Mouse (Mus musculus) embryonic facial prominence, embryonic 15.5 days (tissue): Measurements from ENCODE around the gene Cyp2d22. TPM values are rescaled to one million over a fixed set of nuclear protein-coding genes. Genes with fewer than 3 reads are reported as not detected.

ENCODE experiments used
- ATAC-seq: fragments of 200-750 bp; cut with Nextera tagmentation; 2 replicates; pipeline ENCODE4 v1.8.0; 2017; ENCODE audit warnings: low read depth, moderate TSS enrichment; ENCODE audit not compliant: insufficient number of reproducible peaks, low FRiP score, low TSS enrichment
- H3K27ac ChIP-seq: fragments of 300-500 bp; sonication (generic); replicated peaks from 2 replicates; pipeline ENCODE4 v1.5.1; 2015; ENCODE audit warnings: mild to moderate bottlenecking, inconsistent platforms
- H3K27me3 ChIP-seq: fragments of 300-500 bp; sonication (generic); 2 replicates; pipeline ENCODE4 v1.6.1; 2015; ENCODE audit warnings: inconsistent platforms
- H3K36me3 ChIP-seq: fragments of 300-500 bp; sonication (generic); 2 replicates; pipeline ENCODE4 v1.6.1; 2015; ENCODE audit warnings: mild to moderate bottlenecking, inconsistent platforms
- H3K4me1 ChIP-seq: fragments of 300-500 bp; sonication (generic); 2 replicates; pipeline ENCODE4 v1.6.1; 2015; ENCODE audit warnings: inconsistent platforms
- H3K4me2 ChIP-seq: fragments of 300-500 bp; sonication (generic); replicated peaks from 2 replicates; pipeline ENCODE4 v1.6.1; 2015; ENCODE audit warnings: mild to moderate bottlenecking, inconsistent platforms
- H3K4me3 ChIP-seq: fragments of 300-500 bp; sonication (generic); replicated peaks from 2 replicates; pipeline ENCODE4 v1.5.1; 2015; ENCODE audit warnings: mild to moderate bottlenecking, inconsistent platforms
- H3K9ac ChIP-seq: fragments of 300-500 bp; sonication (generic); 2 replicates; pipeline ENCODE4 v1.6.1; 2015; ENCODE audit warnings: inconsistent platforms
- H3K9me3 ChIP-seq: fragments of 300-500 bp; sonication (generic); replicated peaks from 2 replicates; pipeline ENCODE4 v1.6.1; 2016; ENCODE audit warnings: inconsistent platforms
- WGBS: fragments of 180-500 bp; shearing (Covaris S2); methylation state at CpG from one replicate; pipeline ENCODE4 v1.1.7; 2015; 5-methylcytosine and 5-hydroxymethylcytosine counted together
- microRNA-seq: library from miRNA; unstranded; fragments of <30 nt; microRNA quantifications from one replicate; pipeline ENCODE4, GENCODE M21; 2016; ENCODE audit warnings: borderline number of aligned reads
- polyA plus RNA-seq: library from polyadenylated mRNA; unstranded; fragments of >200 nt; fragmentation: Nextera tagmentation; extraction: Ambion mirVana; gene quantifications from 2 replicates; pipeline ENCODE4 v1.2.1, GENCODE M21; 2015

The Cyp2d22 gene
- polyA plus RNA-seq, 1 experiment from 2014 or later, result 12.3 TPM

DNA sequence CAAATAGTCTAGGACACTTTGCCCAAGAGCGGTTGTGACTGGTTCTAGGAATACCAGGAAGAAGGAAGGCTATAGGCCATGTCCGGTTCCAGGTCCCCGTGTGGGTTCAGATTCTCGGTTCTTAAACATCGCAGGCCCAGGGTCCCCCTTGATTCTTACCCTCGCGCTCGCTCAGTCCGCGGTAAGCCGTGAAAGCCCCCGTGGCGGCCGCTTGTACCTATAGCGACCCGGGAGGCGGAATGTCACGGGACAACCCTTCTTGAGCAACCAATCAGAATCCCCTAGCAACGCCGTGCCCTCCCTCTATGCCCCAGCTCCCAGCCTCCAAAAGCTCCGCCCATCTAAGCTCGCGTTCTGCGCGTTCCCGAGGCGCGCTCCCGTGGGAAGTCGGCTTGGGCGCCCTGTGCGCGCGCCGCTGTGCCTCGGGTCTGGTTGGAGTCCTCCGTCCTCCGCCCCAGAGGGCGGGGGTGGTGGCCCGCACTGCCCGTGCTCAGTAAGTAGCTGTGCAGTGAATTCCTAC is 41.4 kb downstream of the Cyp2d22 start, which contains the start of the genes Naga, Pheta2 and Smdt1:
Gene Naga (minus strand): TSS at position 333 of the 520 bp plus-strand sequence.
Gene Pheta2 (plus strand): TSS at position 350 of the 520 bp plus-strand sequence.
Gene Smdt1 (plus strand): TSS at position 367 of the 520 bp plus-strand sequence.
- under 1% methylated on average over 41 of the region's 41 CpGs for WGBS
- Histone ChIP-seq H3K9ac (peak within 1 kb of the TSS; percentile 54), H3K36me3 (peaks cover 33% of the 10 kb centered on the region), H3K9me3 (no peaks in the 10 kb centered on the region), H3K27me3 (no peaks in the 10 kb centered on the region), H3K4me3 (peak within 1 kb of the TSS; percentile 70), H3K27ac (peak within 1 kb of the TSS; percentile 85), H3K4me2 (peak within 1 kb of the TSS; percentile 70), H3K4me1 (peaks cover 47% of the 10 kb centered on the region)
- ATAC-seq, result peak; percentile 86

GRCm38 (mm10) chr15:82337875-82338274 is 42.2 kb downstream of the Cyp2d22 start:
- Histone ChIP-seq H3K4me3 (peak overlapping the region; percentile 70), H3K9ac (peak overlapping the region; percentile 54), H3K27ac (peak overlapping the region; percentile 76; the same call in 1 of the 2 replicates), H3K4me2 (peak overlapping the region; percentile 70), H3K4me1 (peaks cover 47% of the 10 kb centered on the region), H3K36me3 (peaks cover 29% of the 10 kb centered on the region), H3K9me3 (no peaks in the 10 kb centered on the region), H3K27me3 (no peaks in the 10 kb centered on the region)
- ATAC-seq, result no peak
- WGBS, result 27% methylated on average over 4 of the region's 4 CpGs

DNA sequence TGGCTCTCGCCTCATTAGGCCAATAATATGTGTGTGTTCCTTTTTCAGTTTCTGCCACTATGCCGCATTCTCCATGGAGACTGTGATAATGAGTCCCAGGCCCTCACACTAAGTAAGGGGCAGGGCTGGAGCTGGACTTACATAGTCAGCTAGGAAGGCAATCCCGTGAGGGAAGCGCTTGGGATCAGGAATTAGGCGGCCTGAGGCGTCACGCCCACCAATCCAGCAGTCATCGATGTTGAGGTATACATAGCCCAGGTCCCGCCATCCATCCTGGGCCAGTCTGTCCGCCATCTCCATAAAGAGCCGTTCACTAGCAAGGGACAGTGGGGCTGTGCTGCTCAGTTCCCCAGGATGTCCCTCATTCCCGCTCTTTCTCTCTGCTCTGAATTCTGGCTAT is 43.4 kb downstream of the Cyp2d22 start:
- Histone ChIP-seq H3K27ac (no peak overlapping the region), H3K4me3 (no peak overlapping the region), H3K4me2 (no peak overlapping the region), H3K36me3 (peaks cover 36% of the 10 kb centered on the region), H3K4me1 (peaks cover 40% of the 10 kb centered on the region), H3K9me3 (no peaks in the 10 kb centered on the region), H3K27me3 (no peaks in the 10 kb centered on the region), H3K9ac (no peak overlapping the region)
- 70% methylated on average over 12 of the region's 12 CpGs for WGBS
- ATAC-seq, result no peak

DNA sequence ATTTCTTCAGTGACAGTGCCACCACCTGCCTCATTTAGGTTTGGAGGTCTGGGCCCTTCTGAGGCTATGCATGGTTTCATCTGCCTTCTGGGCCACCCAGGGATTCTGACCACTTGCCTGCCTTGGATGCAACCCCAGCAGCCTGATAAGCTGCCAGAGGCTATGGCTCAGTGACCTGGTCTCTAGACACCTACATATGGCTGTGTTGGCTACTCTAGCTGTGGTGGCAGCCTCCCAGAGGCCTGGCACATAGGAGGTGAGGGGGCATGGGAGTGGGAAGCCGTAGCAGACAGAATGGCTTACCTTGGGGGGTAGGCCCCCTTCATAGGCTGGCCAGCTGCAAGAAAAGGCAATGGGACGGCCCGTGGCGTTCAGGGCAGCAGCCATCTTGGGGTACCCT is 44.9 kb downstream of the Cyp2d22 start:
- peaks cover 26% of the 10 kb centered on the region for H3K4me1 ChIP-seq
- peaks cover 46% of the 10 kb centered on the region for H3K36me3 ChIP-seq
- H3K9me3 ChIP-seq, result no peaks in the 10 kb centered on the region
- no peaks in the 10 kb centered on the region for H3K27me3 ChIP-seq
- H3K27ac ChIP-seq, result no peak overlapping the region
- WGBS, result 97% methylated on average over 4 of the region's 4 CpGs
- ATAC-seq, result no peak
- H3K4me3 ChIP-seq, result no peak overlapping the region
- no peak overlapping the region for H3K4me2 ChIP-seq
- H3K9ac ChIP-seq, result no peak overlapping the region

GRCm38 (mm10) chr15:82325382-82325781 is 54.7 kb downstream of the Cyp2d22 start:
- H3K27me3 ChIP-seq, result no peaks in the 10 kb centered on the region
- no peak overlapping the region for H3K9ac ChIP-seq
- H3K9me3 ChIP-seq, result no peaks in the 10 kb centered on the region
- 0 out of 2 replicates have a peak, but pooled peaks cover 4% of the 10 kb centered on the region for H3K4me1 ChIP-seq
- H3K4me3 ChIP-seq, result no peak overlapping the region
- H3K36me3 ChIP-seq, result peaks cover 14% of the 10 kb centered on the region
- H3K27ac ChIP-seq, result no peak overlapping the region
- H3K4me2 ChIP-seq, result no peak overlapping the region
- WGBS, result 58% methylated on average over 2 of the region's 2 CpGs
- no peak for ATAC-seq

GRCm38 (mm10) chr15:82322195-82322594 is 57.9 kb downstream of the Cyp2d22 start:
- H3K4me2 ChIP-seq, result no peak overlapping the region
- H3K36me3 ChIP-seq, result no peaks in the 10 kb centered on the region
- no peak for ATAC-seq
- H3K27me3 ChIP-seq, result no peaks in the 10 kb centered on the region
- H3K4me1 ChIP-seq, result 0 out of 2 replicates have a peak, but pooled peaks cover 4% of the 10 kb centered on the region
- no peak overlapping the region for H3K9ac ChIP-seq
- H3K4me3 ChIP-seq, result no peak overlapping the region
- H3K9me3 ChIP-seq, result no peaks in the 10 kb centered on the region
- 50% methylated on average over 8 of the region's 8 CpGs for WGBS
- H3K27ac ChIP-seq, result no peak overlapping the region

Small RNA genes within 50 kb of the gene (microRNA-seq; reads per million reads assigned to microRNA genes)
- gene Gm25990 (not detected), gene Gm27331 (not detected), gene Mir7684 (not detected)

Other genes with a start within 250 kb of the Cyp2d22 start
- gene Srebf2, start 233.1 kb downstream of the Cyp2d22 start, polyA plus RNA-seq, result 159 and 162 TPM in 2 replicates
- gene Shisa8, start 167.4 kb downstream of the Cyp2d22 start, polyA plus RNA-seq, result 1.5 and 2.9 TPM in 2 replicates
- 0.58 and 0.61 TPM in 2 replicates for gene Tnfrsf13c, start 155.9 kb downstream of the Cyp2d22 start, polyA plus RNA-seq
- gene Cenpm, start 135.5 kb downstream of the Cyp2d22 start, polyA plus RNA-seq, result 57.7 and 60.9 TPM in 2 replicates
- gene 1500009C09Rik, start 127.9 kb downstream of the Cyp2d22 start, polyA plus RNA-seq, result not detected in 2 replicates
- gene Sept3, start 105.4 kb downstream of the Cyp2d22 start, polyA plus RNA-seq, result 17.1 and 18.7 TPM in 2 replicates
- 0.20 TPM in 1 of 2 replicates, not detected in the other for gene Wbp2nl, start 81.3 kb downstream of the Cyp2d22 start, polyA plus RNA-seq
- 64.8 and 65.9 TPM in 2 replicates for gene Naga, start 41.3 kb downstream of the Cyp2d22 start, polyA plus RNA-seq
- 23.8 and 24.9 TPM in 2 replicates for gene Pheta2, start 41.3 kb downstream of the Cyp2d22 start, polyA plus RNA-seq
- 264 and 279 TPM in 2 replicates for gene Smdt1, start 41.3 kb downstream of the Cyp2d22 start, polyA plus RNA-seq
- gene Ndufa6, start 25.9 kb downstream of the Cyp2d22 start, polyA plus RNA-seq, result 314 and 320 TPM in 2 replicates
- gene Cyp2d11, start 13.8 kb upstream of the Cyp2d22 start, polyA plus RNA-seq, result not detected in 2 replicates
- gene Cyp2d10, start 26.9 kb upstream of the Cyp2d22 start, polyA plus RNA-seq, result not detected in 2 replicates
- not detected in 2 replicates for gene Cyp2d9, start 53.2 kb upstream of the Cyp2d22 start, polyA plus RNA-seq
- gene Cyp2d12, start 174.8 kb upstream of the Cyp2d22 start, polyA plus RNA-seq, result not detected in 2 replicates
- not detected in 2 replicates for gene Cyp2d34, start 240.7 kb upstream of the Cyp2d22 start, polyA plus RNA-seq